Mouse (Mus musculus): Measurements from ENCODE around the gene Rcn1. TPM values are rescaled to one million over a fixed set of nuclear protein-coding genes. Genes with fewer than 3 reads are reported as not detected.
A peak's percentile ranks its signal among the peaks of the same experiment; 100 is the strongest.

Gene Rcn1
- 3.3 and 5.1 TPM in 2 replicates for polyA plus RNA-seq (2012; rRNA removed)

GRCm38 (mm10) chr2:105399085-105399891, at the start of gene Rcn1:
Rcn1 (minus strand) TSS chr2:105399319.
- TF ChIP-seq POLR2A (IDR thresholded peaks at IDR 0.05; ENCODE audit: low read depth, low read length) (no peak), CTCF (IDR thresholded peaks at IDR 0.05; ENCODE audit: extremely low read depth, insufficient read length, insufficient replicate concordance, low read depth, low read length) (no peak)
- 1% methylated on average over 57 of the region's 57 CpGs for WGBS
- Histone ChIP-seq H3K27me3 (ENCODE audit: control insufficient read depth, insufficient read depth, low read length) (no peaks in the 10 kb centered on the region), H3K4me3 (ENCODE audit: low read depth, low read length) (peak within 1 kb of the TSS; percentile 73), H3K4me1 (ENCODE audit: control insufficient read depth, insufficient read depth, insufficient read length, low read length) (peaks cover 4% of the 10 kb centered on the region), H3K27ac (ENCODE audit: insufficient read depth, low read depth, low read length) (peak within 1 kb of the TSS; percentile 66), H3K36me3 (ENCODE audit: control insufficient read depth, insufficient read depth, low read length) (peaks cover 2% of the 10 kb centered on the region; the same call in 1 of the 2 replicates)

GRCm38 (mm10) chr2:105444072-105444471, 45.0 kb upstream of the Rcn1 start:
- Histone ChIP-seq H3K4me3 (ENCODE audit: low read depth, low read length) (no peak overlapping the region), H3K4me1 (ENCODE audit: control insufficient read depth, insufficient read depth, insufficient read length, low read length) (no peaks in the 10 kb centered on the region; the same call in 1 of the 2 replicates), H3K27me3 (ENCODE audit: control insufficient read depth, insufficient read depth, low read length) (no peaks in the 10 kb centered on the region), H3K27ac (ENCODE audit: insufficient read depth, low read depth, low read length) (no peak overlapping the region), H3K36me3 (ENCODE audit: control insufficient read depth, insufficient read depth, low read length) (no peaks in the 10 kb centered on the region)
- TF ChIP-seq POLR2A (IDR thresholded peaks at IDR 0.05; ENCODE audit: low read depth, low read length) = no peak
- TF ChIP-seq CTCF (IDR thresholded peaks at IDR 0.05; ENCODE audit: extremely low read depth, insufficient read length, insufficient replicate concordance, low read depth, low read length) = no peak
- 34% methylated on average over 3 of the region's 3 CpGs for WGBS

- 63% methylated on average over 4 of the region's 4 CpGs for WGBS
- TF ChIP-seq CTCF (IDR thresholded peaks at IDR 0.05; ENCODE audit: extremely low read depth, insufficient read length, insufficient replicate concordance, low read depth, low read length) (no peak), POLR2A (IDR thresholded peaks at IDR 0.05; ENCODE audit: low read depth, low read length) (no peak)
Observed at GRCm38 (mm10) chr2:105439022-105439421, 39.9 kb upstream of the Rcn1 start.

GRCm38 (mm10) chr2:105438525-105438924, 39.4 kb upstream of the Rcn1 start:
- Histone ChIP-seq H3K4me3 (ENCODE audit: low read depth, low read length) (no peak overlapping the region), H3K4me1 (ENCODE audit: control insufficient read depth, insufficient read depth, insufficient read length, low read length) (no peaks in the 10 kb centered on the region), H3K27ac (ENCODE audit: insufficient read depth, low read depth, low read length) (no peak overlapping the region), H3K36me3 (ENCODE audit: control insufficient read depth, insufficient read depth, low read length) (no peaks in the 10 kb centered on the region), H3K27me3 (ENCODE audit: control insufficient read depth, insufficient read depth, low read length) (no peaks in the 10 kb centered on the region)
- TF ChIP-seq CTCF (IDR thresholded peaks at IDR 0.05; ENCODE audit: extremely low read depth, insufficient read length, insufficient replicate concordance, low read depth, low read length) (no peak), POLR2A (IDR thresholded peaks at IDR 0.05; ENCODE audit: low read depth, low read length) (no peak)
- WGBS = 83% methylated on average over 2 of the region's 2 CpGs

More at GRCm38 (mm10) chr2:105439022-105439421, 39.9 kb upstream of the Rcn1 start:
- Histone ChIP-seq H3K27me3 (ENCODE audit: control insufficient read depth, insufficient read depth, low read length) (no peaks in the 10 kb centered on the region), H3K36me3 (ENCODE audit: control insufficient read depth, insufficient read depth, low read length) (no peaks in the 10 kb centered on the region), H3K27ac (ENCODE audit: insufficient read depth, low read depth, low read length) (no peak overlapping the region), H3K4me3 (ENCODE audit: low read depth, low read length) (no peak overlapping the region), H3K4me1 (ENCODE audit: control insufficient read depth, insufficient read depth, insufficient read length, low read length) (no peaks in the 10 kb centered on the region)

- 14% methylated on average over 10 of the region's 10 CpGs for WGBS
Observed at GRCm38 (mm10) chr2:105432927-105433326, 33.8 kb upstream of the Rcn1 start.

GRCm38 (mm10) chr2:105430373-105430772, 31.3 kb upstream of the Rcn1 start:
- Histone ChIP-seq H3K4me1 (ENCODE audit: control insufficient read depth, insufficient read depth, insufficient read length, low read length) (no peaks in the 10 kb centered on the region), H3K4me3 (ENCODE audit: low read depth, low read length) (no peak overlapping the region), H3K27ac (ENCODE audit: insufficient read depth, low read depth, low read length) (no peak overlapping the region), H3K27me3 (ENCODE audit: control insufficient read depth, insufficient read depth, low read length) (no peaks in the 10 kb centered on the region), H3K36me3 (ENCODE audit: control insufficient read depth, insufficient read depth, low read length) (no peaks in the 10 kb centered on the region)
- TF ChIP-seq POLR2A (IDR thresholded peaks at IDR 0.05; ENCODE audit: low read depth, low read length) (no peak), CTCF (IDR thresholded peaks at IDR 0.05; ENCODE audit: extremely low read depth, insufficient read length, insufficient replicate concordance, low read depth, low read length) (no peak)
- WGBS = 66% methylated on average over 5 of the region's 5 CpGs

More at GRCm38 (mm10) chr2:105432927-105433326, 33.8 kb upstream of the Rcn1 start:
- Histone ChIP-seq H3K4me1 (ENCODE audit: control insufficient read depth, insufficient read depth, insufficient read length, low read length) (no peaks in the 10 kb centered on the region), H3K36me3 (ENCODE audit: control insufficient read depth, insufficient read depth, low read length) (no peaks in the 10 kb centered on the region), H3K27me3 (ENCODE audit: control insufficient read depth, insufficient read depth, low read length) (no peaks in the 10 kb centered on the region), H3K4me3 (ENCODE audit: low read depth, low read length) (no peak overlapping the region), H3K27ac (ENCODE audit: insufficient read depth, low read depth, low read length) (no peak overlapping the region)
- no peak for TF ChIP-seq POLR2A (IDR thresholded peaks at IDR 0.05; ENCODE audit: low read depth, low read length)
- TF ChIP-seq CTCF (IDR thresholded peaks at IDR 0.05; ENCODE audit: extremely low read depth, insufficient read length, insufficient replicate concordance, low read depth, low read length) = no peak

GRCm38 (mm10) chr2:105429899-105430298, 30.8 kb upstream of the Rcn1 start:
- H3K27ac ChIP-seq (ENCODE audit: insufficient read depth, low read depth, low read length) = no peak overlapping the region
- no peaks in the 10 kb centered on the region for H3K27me3 ChIP-seq (ENCODE audit: control insufficient read depth, insufficient read depth, low read length)
- H3K36me3 ChIP-seq (ENCODE audit: control insufficient read depth, insufficient read depth, low read length) = no peaks in the 10 kb centered on the region
- H3K4me3 ChIP-seq (ENCODE audit: low read depth, low read length) = no peak overlapping the region
- H3K4me1 ChIP-seq (ENCODE audit: control insufficient read depth, insufficient read depth, insufficient read length, low read length) = no peaks in the 10 kb centered on the region
- TF ChIP-seq CTCF (IDR thresholded peaks at IDR 0.05; ENCODE audit: extremely low read depth, insufficient read length, insufficient replicate concordance, low read depth, low read length) (no peak), POLR2A (IDR thresholded peaks at IDR 0.05; ENCODE audit: low read depth, low read length) (no peak)
- WGBS = 66% methylated on average over 6 of the region's 6 CpGs
